Mouse (Mus musculus) testis, adult 2 months (tissue): Measurements from ENCODE around the gene Wwtr1.
A peak's percentile ranks its signal among the peaks of the same experiment; 100 is the strongest.

ENCODE experiments used
- CTCF ChIP-seq: fragments of 200-500 bp; IDR thresholded peaks from 2 replicates; pipeline ENCODE4 v1.5.1; 2012; ENCODE audit warnings: low read depth, mild to moderate bottlenecking, inconsistent platforms, low read length, moderate library complexity; ENCODE audit not compliant: control insufficient read depth, insufficient read depth, insufficient replicate concordance
- POLR2A ChIP-seq: fragments of 200-500 bp; IDR thresholded peaks from 2 replicates; pipeline ENCODE4 v1.6.1; 2012; ENCODE audit warnings: low read depth, mild to moderate bottlenecking, inconsistent platforms, low read length, moderate library complexity; ENCODE audit not compliant: control insufficient read depth

GRCm38 (mm10) chr3:57576056-57576824 is 530 bp upstream of the Wwtr1 start:
- TF ChIP-seq CTCF (no peak), POLR2A (peak; percentile 33; the same call in 1 of the 2 replicates)
